Mouse (Mus musculus) liver, postnatal 0 days (tissue): ENCODE results near the gene Svep1.

ENCODE experiments used
- CTCF ChIP-seq: sonication (generic); IDR thresholded peaks from 2 replicates; pipeline ENCODE4 v1.5.1; 2016; ENCODE audit warnings: antibody characterized with exemption, low read depth
- EP300 ChIP-seq: IDR thresholded peaks from 2 replicates; pipeline ENCODE4 v1.6.1; 2016; ENCODE audit warnings: antibody characterized with exemption, low read depth, mild to moderate bottlenecking

DNA sequence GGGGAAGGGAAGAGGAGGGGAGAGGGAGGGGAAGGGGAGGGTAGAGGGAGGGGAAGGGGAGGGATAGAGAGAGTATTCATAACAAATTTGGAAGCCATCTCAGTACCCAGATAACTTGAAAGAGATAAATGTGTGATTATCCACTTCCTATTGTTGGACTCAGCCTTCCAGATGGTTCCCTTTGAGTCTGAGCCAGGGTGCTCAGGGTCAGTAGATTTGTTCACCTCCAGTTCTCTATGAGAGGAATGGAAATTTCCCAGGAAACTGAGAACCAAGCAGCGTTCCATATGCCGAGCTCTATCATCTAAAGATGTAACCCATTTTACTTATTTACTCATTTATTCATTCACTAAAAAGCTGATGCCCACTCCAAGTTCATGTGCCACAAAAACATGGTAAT lies 44.8 kb downstream of the Svep1 start:
- TF ChIP-seq EP300 (no peak), CTCF (no peak)
